Mouse (Mus musculus): ENCODE measurements around the gene Arpc3.

GRCm38 (mm10) chr5:122430036-122430775 lies 38.5 kb downstream of the Arpc3 start:
- TF ChIP-seq POLR2A (IDR thresholded peaks at IDR 0.05; ENCODE audit: extremely low read depth, insufficient read depth, low read length) (no peak), CTCF (IDR thresholded peaks at IDR 0.05; ENCODE audit: extremely low read depth, insufficient read depth, low read length) (no peak)

All from cortical plate, adult 2 months (tissue).